Mouse (Mus musculus) monocyte, adult 5-6 weeks (primary cell): ENCODE data around the gene Ip6k2. TPM values are rescaled to one million over a fixed set of nuclear protein-coding genes. Genes with fewer than 3 reads are reported as not detected.

Source experiments
- ATAC-seq: fragments of 153-309, 156-312 bp; replicated peaks from 2 replicates; pipeline ENCODE4 v1.8.0; 2017; ENCODE audit warnings: mild to moderate bottlenecking; ENCODE audit not compliant: low TSS enrichment, insufficient number of reproducible peaks, severe bottlenecking, poor library complexity, low FRiP score
- total RNA-seq: library from RNA; stranded (forward); fragments of 200-1000, 200-491, 200-594 nt; gene quantifications from 3 replicates; pipeline ENCODE4 v1.2.3, GENCODE M21; 2017

The Ip6k2 gene
- total RNA-seq, 1 experiment from 2014 or later: 78.2 TPM

GRCm38 (mm10) chr9:108848419-108848818 lies 64.8 kb downstream of the Ip6k2 start:
- ATAC-seq: no peak

- peak; percentile 28; the same call in 1 of the 2 replicates for ATAC-seq
Measured at GRCm38 (mm10) chr9:108852976-108853375, 69.4 kb downstream of the Ip6k2 start, which contains the start of gene Slc26a6. Gene Slc26a6 (plus strand): TSS chr9:108853283.

DNA sequence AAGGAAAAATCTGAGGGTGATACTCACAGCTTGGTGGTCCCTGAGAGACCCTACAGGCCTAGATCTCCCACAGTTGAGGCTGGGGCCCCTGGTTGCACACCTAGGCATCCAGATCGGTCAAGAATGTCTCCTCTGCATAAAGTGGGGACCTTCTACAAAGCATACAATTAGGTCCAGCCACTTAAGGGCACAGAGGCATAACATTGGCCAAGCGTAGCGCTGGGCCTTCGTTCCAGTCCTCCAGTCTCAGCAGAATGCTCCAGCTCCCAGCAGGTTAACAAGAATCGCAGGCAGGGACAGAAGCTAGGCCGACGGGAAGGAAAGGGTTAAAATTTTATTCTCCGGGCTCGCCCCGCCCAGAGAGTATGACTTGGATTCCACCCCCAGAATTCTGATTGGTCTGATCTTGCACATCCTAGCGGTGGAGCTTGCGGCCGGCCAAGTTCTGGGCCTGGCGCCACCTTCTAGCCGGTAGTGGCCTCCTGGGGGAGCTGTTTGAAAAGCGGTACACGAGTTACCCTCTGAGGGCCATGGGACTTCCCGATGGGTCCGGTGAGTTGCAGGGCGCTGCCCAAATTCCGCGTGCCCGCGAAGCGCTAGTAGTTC lies 70.1 kb downstream of the Ip6k2 start:
- ATAC-seq: peak; percentile 90

GRCm38 (mm10) chr9:108854241-108854696 lies 70.7 kb downstream of the Ip6k2 start:
- peak; percentile 66 for ATAC-seq

DNA sequence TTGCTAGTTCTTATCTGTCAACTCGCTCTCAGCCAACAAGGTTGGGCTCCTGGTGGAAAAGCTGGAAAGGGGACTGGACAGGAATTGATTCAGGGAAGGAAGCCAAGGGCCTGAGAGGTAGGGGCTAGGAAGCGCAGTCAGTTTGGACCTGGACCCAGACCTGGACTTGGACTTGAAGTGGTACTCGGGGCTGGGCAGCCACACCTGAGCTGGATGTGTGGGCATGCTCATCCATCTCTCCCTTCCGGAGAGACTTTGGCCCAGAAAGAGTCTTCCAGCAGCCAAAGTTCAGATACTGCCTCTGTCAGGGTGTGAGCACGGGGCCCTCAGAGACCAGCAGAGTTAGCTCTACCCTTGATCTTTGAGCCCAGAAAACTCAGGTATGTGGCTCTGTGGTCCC lies 71.7 kb downstream of the Ip6k2 start:
- ATAC-seq: no peak

Other genes starting within 250 kb of the Ip6k2 start
- gene Impdh2, start 223.5 kb upstream of the Ip6k2 start, total RNA-seq: 62.6 to 85.5 TPM (median 75.7 TPM) in 3 replicates
- 8.3 to 13.4 TPM (median 8.5 TPM) in 3 replicates for gene Ndufaf3, start 216.4 kb upstream of the Ip6k2 start, total RNA-seq
- 30.3 to 61.1 TPM (median 44.8 TPM) in 3 replicates for gene Dalrd3, start 213.9 kb upstream of the Ip6k2 start, total RNA-seq
- 3.6 to 11.4 TPM (median 5.8 TPM) in 3 replicates for gene Wdr6, start 205.1 kb upstream of the Ip6k2 start, total RNA-seq
- 0.75 to 2.6 TPM (median 0.87 TPM) in 3 replicates for gene P4htm, start 186.1 kb upstream of the Ip6k2 start, total RNA-seq
- 163 to 214 TPM (median 169 TPM) in 3 replicates for gene Arih2, start 134.4 kb upstream of the Ip6k2 start, total RNA-seq
- gene Slc25a20, start 121.7 kb upstream of the Ip6k2 start, total RNA-seq: 41.3 to 54.1 TPM (median 43.3 TPM) in 3 replicates
- gene Prkar2a, start 94.5 kb upstream of the Ip6k2 start, total RNA-seq: 13.1 to 24.5 TPM (median 23.8 TPM) in 3 replicates
- 1.8 to 7.4 TPM (median 4.9 TPM) in 3 replicates for gene Nckipsd, start 24.6 kb downstream of the Ip6k2 start, total RNA-seq
- 0.48 to 2.7 TPM (median 0.68 TPM) in 3 replicates for gene Celsr3, start 42.5 kb downstream of the Ip6k2 start, total RNA-seq
- 6.2 to 10.0 TPM (median 8.4 TPM) in 3 replicates for gene Slc26a6, start 69.5 kb downstream of the Ip6k2 start, total RNA-seq
- gene Tmem89, start 130.8 kb downstream of the Ip6k2 start, total RNA-seq: not detected in 3 replicates
- 130 to 173 TPM (median 135 TPM) in 3 replicates for gene Uqcrc1, start 152.8 kb downstream of the Ip6k2 start, total RNA-seq
- gene Col7a1, start 169.8 kb downstream of the Ip6k2 start, total RNA-seq: 0.19 to 1.2 TPM (median 0.43 TPM) in 3 replicates
- not detected in 3 replicates for gene Ucn2, start 202.2 kb downstream of the Ip6k2 start, total RNA-seq
- 48.6 to 70.1 TPM (median 67.8 TPM) in 3 replicates for gene Pfkfb4, start 208.0 kb downstream of the Ip6k2 start, total RNA-seq